Mouse (Mus musculus): ENCODE data around the gene Oxct2a. TPM values are rescaled to one million over a fixed set of nuclear protein-coding genes. Genes with fewer than 3 reads are reported as not detected.
"Not testable (repeated sequence)": the region's sequence is repeated elsewhere in the genome, so short reads cannot be mapped to it uniquely, and the experiment has no call there.

Oxct2a gene
- total RNA-seq, 2 experiments from 2014 or later = 0.20 TPM; not detected in 1

DNA sequence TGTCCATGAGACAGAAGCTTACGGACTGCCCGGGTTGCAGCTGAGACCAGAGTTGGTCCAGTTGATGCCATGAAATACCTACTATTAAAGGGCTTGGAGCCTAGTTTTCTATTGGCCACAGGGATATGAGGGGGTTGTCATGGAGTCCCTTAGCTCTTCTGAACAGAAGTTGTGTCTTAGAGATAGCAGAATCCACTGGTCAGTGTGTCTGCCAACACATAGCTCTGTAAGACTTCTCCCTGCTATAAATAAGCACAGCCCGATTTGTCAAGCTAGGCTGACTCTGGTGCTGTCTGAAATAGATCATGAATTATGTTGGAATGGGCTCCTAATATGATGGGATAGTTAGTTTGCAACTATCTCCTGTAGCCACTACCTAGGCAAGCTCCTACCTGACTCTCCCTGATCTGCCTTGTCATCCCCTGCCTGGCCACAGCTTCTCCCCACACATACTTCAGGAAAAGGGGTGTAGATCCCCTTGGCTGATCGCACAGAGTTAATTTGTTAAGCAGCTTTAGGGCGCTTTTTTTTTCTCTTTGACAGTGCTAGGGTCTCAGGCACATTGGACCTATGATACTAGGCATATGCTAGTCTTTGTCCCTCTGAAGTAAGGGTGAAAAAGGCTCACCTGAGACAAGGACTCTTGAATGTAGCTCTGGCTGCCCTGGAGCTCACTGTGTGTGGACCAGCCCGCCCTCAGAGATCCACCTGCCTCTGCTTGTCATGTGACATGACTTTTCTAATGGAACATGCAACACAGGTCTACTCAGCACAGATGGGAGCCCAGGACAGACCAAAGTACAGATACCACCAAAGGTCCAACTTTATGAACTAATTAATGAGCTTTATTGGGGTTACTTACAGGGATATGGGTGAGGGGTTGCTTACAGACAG is 38.5 kb downstream of the Oxct2a start:
- intact Hi-C loops (cut with DNase I; ENCODE audit: low total_unique reads) = no loop called here
- DNase-seq = no peak

DNA sequence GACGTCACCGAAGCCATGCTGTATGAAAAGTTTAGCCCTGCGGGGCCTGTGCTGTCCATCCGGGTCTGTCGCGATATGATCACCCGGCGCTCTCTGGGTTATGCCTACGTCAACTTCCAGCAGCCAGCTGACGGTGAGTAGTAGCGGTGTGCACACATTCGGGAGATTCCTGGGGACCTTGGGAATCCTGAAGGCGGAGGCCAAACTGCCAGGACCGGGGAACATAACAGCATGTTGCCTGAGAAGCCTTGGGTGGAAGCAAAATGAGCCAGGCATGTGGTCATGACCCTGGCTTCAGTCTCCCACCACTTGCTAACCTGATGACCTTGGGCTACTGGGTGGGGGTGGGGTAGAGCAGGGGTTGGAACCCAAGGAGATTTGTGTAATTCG is 39.8 kb downstream of the Oxct2a start:
- intact Hi-C loops (cut with DNase I; ENCODE audit: low total_unique reads); DNase-seq: not testable (repeated sequence)

- peak; percentile 62 for DNase-seq
- intact Hi-C loops (cut with DNase I; ENCODE audit: low total_unique reads) = not testable (repeated sequence)
Measured at GRCm38 (mm10) chr4:123282915-123283674, 40.3 kb downstream of the Oxct2a start.

- DNase-seq = peak; percentile 93
- intact Hi-C loops (cut with DNase I; ENCODE audit: low total_unique reads) = no loop called here
Measured at GRCm38 (mm10) chr4:123282500-123282899, 40.9 kb downstream of the Oxct2a start.

GRCm38 (mm10) chr4:123280117-123280516 is 43.3 kb downstream of the Oxct2a start:
- no peak for DNase-seq
- intact Hi-C loops (cut with DNase I; ENCODE audit: low total_unique reads) = no loop called here

Other genes starting within 250 kb of the Oxct2a start
- gene Bmp8b, start 218.5 kb downstream of the Oxct2a start, total RNA-seq (2021) = not detected
- not detected for gene Oxct2b, start 207.4 kb downstream of the Oxct2a start, total RNA-seq (2021)
- 10 to 100 TPM; 16.2 to 18.8 TPM for gene Ppie, start 183.7 kb downstream of the Oxct2a start, total RNA-seq (2021)
- gene Hpcal4, start 140.4 kb downstream of the Oxct2a start, total RNA-seq (2021) = under 1 TPM; 0.06 to 0.07 TPM
- 10 to 100 TPM in 1 of 2 experiments, 1 to 10 TPM in 1; 7.9 to 10.7 TPM for gene Nt5c1a, start 122.1 kb downstream of the Oxct2a start, total RNA-seq (2021)
- gene Heyl, start 90.1 kb downstream of the Oxct2a start, total RNA-seq (2021) = 10 to 100 TPM; 11.8 to 18.1 TPM
- 100 to 1,000 TPM; 286 to 288 TPM for gene Pabpc4, start 61.3 kb downstream of the Oxct2a start, total RNA-seq (2021)
- gene Bmp8a, start 19.6 kb upstream of the Oxct2a start, total RNA-seq (2021) = under 1 TPM; 0.08 to 0.60 TPM